Mouse (Mus musculus): ENCODE results near the gene Plcb4.

DNA sequence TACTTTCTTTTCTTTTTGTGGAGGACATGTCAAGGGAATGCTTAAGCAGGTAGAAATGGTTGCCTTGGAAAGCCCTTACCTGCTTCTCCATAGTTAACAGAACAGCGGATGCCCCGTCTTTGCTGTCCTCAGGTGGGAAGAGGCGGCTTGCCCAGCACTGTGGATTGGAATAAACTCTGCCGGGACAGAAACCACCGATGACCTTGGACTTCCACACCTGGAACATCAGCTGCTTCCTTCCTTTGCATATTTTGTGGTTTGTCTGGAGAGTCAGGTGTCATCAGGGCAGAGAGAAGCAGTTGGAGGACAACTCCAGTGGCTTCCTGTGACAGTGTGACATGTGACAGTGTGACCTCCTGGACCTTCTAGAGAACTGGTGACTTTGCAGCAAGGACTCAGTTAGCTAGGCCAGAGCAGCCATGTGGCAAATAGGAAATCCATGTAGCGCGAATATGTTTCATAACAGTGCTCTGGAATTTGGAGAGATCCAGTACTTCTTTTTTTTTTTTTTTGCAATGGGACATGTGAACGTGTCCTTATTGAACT is 154.0 kb downstream of the Plcb4 start:
- TF ChIP-seq CTCF (IDR thresholded peaks at IDR 0.05; ENCODE audit: low read depth) (no peak), EP300 (optimal IDR thresholded peaks at IDR 0.05) (no peak)
